Mouse (Mus musculus) forebrain, embryonic 13.5 days (tissue): ENCODE data around the gene Pik3r1. TPM values are rescaled to one million over a fixed set of nuclear protein-coding genes. Genes with fewer than 3 reads are reported as not detected.

Source experiments
- ATAC-seq: fragments of 200-750 bp; cut with Nextera tagmentation; 2 replicates; pipeline ENCODE4 v1.8.0; 2017
- H3K27ac ChIP-seq: fragments of 300-500 bp; sonication (generic); 2 replicates; pipeline ENCODE4 v1.5.1; 2015; ENCODE audit warnings: inconsistent platforms, mild to moderate bottlenecking, moderate library complexity
- H3K27me3 ChIP-seq: fragments of 300-500 bp; sonication (generic); 2 replicates; pipeline ENCODE4 v1.6.1; 2015; ENCODE audit warnings: mild to moderate bottlenecking, inconsistent platforms
- H3K36me3 ChIP-seq: fragments of 300-500 bp; sonication (generic); 2 replicates; pipeline ENCODE4 v1.6.1; 2015; ENCODE audit warnings: mild to moderate bottlenecking, inconsistent platforms; ENCODE audit not compliant: poor library complexity, severe bottlenecking
- H3K4me1 ChIP-seq: fragments of 300-500 bp; sonication (generic); 2 replicates; pipeline ENCODE4 v1.6.1; 2015; ENCODE audit warnings: inconsistent platforms
- H3K4me2 ChIP-seq: fragments of 300-500 bp; sonication (generic); 2 replicates; pipeline ENCODE4 v1.6.1; 2015; ENCODE audit warnings: inconsistent platforms, mild to moderate bottlenecking, moderate library complexity
- H3K4me3 ChIP-seq: fragments of 300-500 bp; sonication (generic); 2 replicates; pipeline ENCODE4 v1.5.1; 2015; ENCODE audit warnings: mild to moderate bottlenecking, inconsistent platforms
- H3K9ac ChIP-seq: fragments of 300-500 bp; sonication (generic); 2 replicates; pipeline ENCODE4 v1.6.1; 2015; ENCODE audit warnings: mild to moderate bottlenecking, inconsistent platforms
- H3K9me3 ChIP-seq: fragments of 300-500 bp; sonication (generic); replicated peaks from 2 replicates; pipeline ENCODE4 v1.6.1; 2016; ENCODE audit warnings: inconsistent platforms
- WGBS: fragments of 180-500 bp; shearing (Covaris S2); methylation state at CpG from one replicate; pipeline ENCODE4 v1.1.7; 2015; 5-methylcytosine and 5-hydroxymethylcytosine counted together
- polyA plus RNA-seq: library from polyadenylated mRNA; unstranded; fragments of >200 nt; fragmentation: Nextera tagmentation; extraction: Ambion mirVana; gene quantifications from 2 replicates; pipeline ENCODE4 v1.2.1, GENCODE M21; 2015

The Pik3r1 gene
- polyA plus RNA-seq, 1 experiment from 2014 or later = 20.9 TPM

DNA sequence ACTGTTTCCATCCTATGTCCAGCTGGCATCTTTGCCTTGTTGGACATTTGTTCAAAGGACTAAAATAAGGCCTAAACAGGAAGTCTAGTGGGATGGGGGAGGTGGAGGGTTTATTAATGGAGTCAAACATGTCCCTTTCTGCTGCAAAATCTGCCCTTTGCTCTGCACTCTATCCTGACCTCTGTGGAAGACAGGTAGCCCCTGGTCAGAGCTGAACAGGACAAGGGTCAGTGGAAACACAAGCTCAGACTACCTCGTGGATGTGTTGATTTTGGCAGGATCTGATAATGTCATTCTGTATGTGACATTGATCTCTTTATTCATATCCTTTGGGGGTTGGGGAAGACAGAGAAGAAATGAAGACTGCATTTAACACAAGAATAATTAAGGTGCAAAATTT lies 132.2 kb downstream of the Pik3r1 start:
- ATAC-seq = no peak
- H3K4me3 ChIP-seq = no peak overlapping the region
- no peaks in the 10 kb centered on the region for H3K9me3 ChIP-seq
- H3K36me3 ChIP-seq = no peaks in the 10 kb centered on the region
- WGBS = 76% methylated on average over 1 of the region's 1 CpGs
- no peaks in the 10 kb centered on the region for H3K27me3 ChIP-seq
- no peaks in the 10 kb centered on the region; the same call in 1 of the 2 replicates for H3K4me1 ChIP-seq
- H3K27ac ChIP-seq = no peak overlapping the region
- no peak overlapping the region for H3K9ac ChIP-seq
- H3K4me2 ChIP-seq = no peak overlapping the region

DNA sequence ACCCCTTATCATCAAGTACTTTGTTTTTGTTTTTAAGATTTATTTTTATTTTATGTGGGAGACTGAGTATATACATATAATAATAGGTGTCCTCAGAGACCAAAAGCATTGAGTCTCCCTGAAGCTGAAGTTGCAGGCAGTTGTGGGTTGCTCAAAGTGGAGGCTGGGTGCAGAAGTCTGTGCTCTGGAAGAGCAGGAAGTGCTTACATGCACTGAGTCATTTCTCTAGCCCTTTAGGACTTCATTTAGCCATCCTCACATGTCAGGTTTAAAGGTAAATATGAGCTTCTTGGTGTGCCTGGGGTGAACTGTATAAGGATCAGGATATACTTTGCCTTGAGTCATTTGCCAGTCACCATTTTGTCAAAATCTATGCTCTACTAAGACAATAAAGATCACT lies 133.6 kb downstream of the Pik3r1 start:
- H3K4me2 ChIP-seq = no peak overlapping the region
- H3K36me3 ChIP-seq = no peaks in the 10 kb centered on the region
- no peaks in the 10 kb centered on the region; the same call in 1 of the 2 replicates for H3K4me1 ChIP-seq
- no peak overlapping the region for H3K9ac ChIP-seq
- no peaks in the 10 kb centered on the region for H3K27me3 ChIP-seq
- no peak overlapping the region for H3K4me3 ChIP-seq
- ATAC-seq = no peak
- no peaks in the 10 kb centered on the region for H3K9me3 ChIP-seq
- no peak overlapping the region for H3K27ac ChIP-seq

DNA sequence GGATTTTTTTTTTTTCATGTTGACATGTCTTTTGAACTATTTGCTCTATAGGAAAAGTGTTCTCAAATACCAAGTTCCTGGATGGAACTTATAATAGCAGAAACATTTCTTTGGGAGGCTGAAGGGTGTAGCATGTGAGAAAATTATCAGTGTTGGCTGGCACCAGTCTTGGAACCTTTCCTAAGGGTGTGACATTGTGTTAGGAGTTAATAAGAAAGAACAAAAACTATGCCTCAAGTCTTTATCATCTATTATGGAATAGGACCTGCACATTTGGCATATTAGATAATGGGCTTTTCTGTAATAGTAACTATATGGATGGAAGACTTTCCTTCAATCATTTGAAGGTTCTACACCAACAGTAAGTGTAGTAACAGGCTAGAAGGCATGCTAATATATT lies 134.4 kb downstream of the Pik3r1 start:
- Histone ChIP-seq H3K4me3 (no peak overlapping the region), H3K27ac (no peak overlapping the region), H3K27me3 (no peaks in the 10 kb centered on the region), H3K36me3 (no peaks in the 10 kb centered on the region), H3K4me2 (no peak overlapping the region), H3K4me1 (no peaks in the 10 kb centered on the region; the same call in 1 of the 2 replicates), H3K9ac (no peak overlapping the region), H3K9me3 (no peaks in the 10 kb centered on the region)
- ATAC-seq = no peak

DNA sequence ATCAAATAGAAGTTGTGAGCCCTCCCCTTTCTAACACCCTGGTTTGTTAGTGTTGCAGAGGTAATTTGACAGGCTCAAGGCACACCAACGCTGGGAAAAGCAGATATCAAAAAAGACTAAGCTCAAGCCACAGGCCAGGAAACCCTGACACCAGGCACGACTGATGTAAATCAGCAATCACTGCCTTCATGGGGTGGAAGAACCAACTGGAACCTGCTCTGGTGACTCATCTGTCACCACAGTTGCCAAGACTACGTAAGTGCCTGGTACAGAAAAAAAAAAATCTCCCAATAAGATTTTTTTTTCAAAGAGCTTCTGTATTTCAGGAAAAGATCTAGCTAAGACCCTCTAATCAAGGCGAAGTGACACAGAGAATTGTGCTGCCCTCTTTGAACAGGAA lies 135.2 kb downstream of the Pik3r1 start:
- Histone ChIP-seq H3K9me3 (no peaks in the 10 kb centered on the region), H3K4me2 (no peak overlapping the region), H3K9ac (no peak overlapping the region), H3K27ac (no peak overlapping the region), H3K36me3 (no peaks in the 10 kb centered on the region), H3K4me3 (no peak overlapping the region), H3K4me1 (no peaks in the 10 kb centered on the region; the same call in 1 of the 2 replicates), H3K27me3 (no peaks in the 10 kb centered on the region)
- no peak for ATAC-seq
- 82% methylated on average over 4 of the region's 4 CpGs for WGBS

DNA sequence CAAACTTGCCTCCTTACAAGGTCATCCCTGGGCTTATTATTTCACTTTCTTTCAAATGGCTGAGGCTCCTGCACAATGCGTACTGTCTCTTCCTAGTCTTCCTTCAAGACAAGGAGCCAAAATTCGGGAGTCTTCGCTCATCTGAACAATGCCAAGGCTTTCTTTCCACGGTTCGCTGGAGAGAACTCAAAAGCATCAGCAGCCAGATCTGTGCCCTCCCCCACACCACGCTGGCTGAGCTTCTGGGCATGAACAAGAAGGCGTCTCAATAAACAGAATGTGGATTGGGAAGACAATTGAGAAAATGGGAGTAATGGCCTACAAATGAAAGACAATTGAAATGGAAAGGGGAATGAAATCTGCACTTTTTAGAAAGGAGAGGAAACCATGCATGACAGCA lies 136.5 kb downstream of the Pik3r1 start:
- H3K4me3 ChIP-seq = no peak overlapping the region
- 41% methylated on average over 7 of the region's 7 CpGs for whole genome bisulfite sequencing
- no peak overlapping the region for H3K27ac ChIP-seq
- H3K9ac ChIP-seq = no peak overlapping the region
- ATAC-seq = no peak
- no peaks in the 10 kb centered on the region for H3K27me3 ChIP-seq
- H3K9me3 ChIP-seq = no peaks in the 10 kb centered on the region
- no peak overlapping the region for H3K4me2 ChIP-seq
- H3K36me3 ChIP-seq = no peaks in the 10 kb centered on the region
- no peaks in the 10 kb centered on the region; the same call in 1 of the 2 replicates for H3K4me1 ChIP-seq
